Comparison of ENCODE assay signal across 32 mouse cellular contexts in genomic region chr5:128744351-128744750, GRCm38 (mm10). TPM values are rescaled to one million over a fixed set of nuclear protein-coding genes. Genes with fewer than 3 reads are reported as not detected.
A peak's percentile ranks its signal among the peaks of the same experiment; 100 is the strongest.
DNase-seq lines count a peak whose midpoint lies in the region; ATAC-seq and TF ChIP-seq lines count a peak whose summit lies in the region.
"Had no signal": no experiment of that assay in that cellular context is flagged by ENCODE, and none has a peak within 500 bp of the region (broad histone marks: within the 10 kb centered on the region; RNA-seq: fewer than 3 reads in every experiment).

No protein-coding gene starts in this region.

- intact Hi-C loops in left cerebral cortex, postnatal 4 days (cut with DNase I): no loop called here
- intact Hi-C loops in left cerebral cortex, postnatal 25 days (cut with DNase I): no loop called here

- WGBS in midbrain, postnatal 0 days: 85% methylated on average over 6 of the region's 6 CpGs
- WGBS in midbrain, embryonic 10.5 days: 89% methylated on average over 6 of the region's 6 CpGs

- no peak for TF ChIP-seq CTCF in midbrain, postnatal 0 days (IDR thresholded peaks at IDR 0.05)
- TF ChIP-seq CTCF in testis, adult 2 months (IDR thresholded peaks at IDR 0.05; ENCODE audit: control insufficient read depth, insufficient read depth, insufficient replicate concordance, low read depth, low read length): 0 out of 2 replicates have a peak, but pooled peaks have one; percentile 13

- no peaks in the 10 kb centered on the region for H3K36me3 ChIP-seq in midbrain, postnatal 0 days (ENCODE audit: insufficient read depth, low read length)
- no peaks in the 10 kb centered on the region for H3K36me3 ChIP-seq in midbrain, embryonic 10.5 days
- H3K36me3 ChIP-seq in testis, adult 2 months (ENCODE audit: control insufficient read depth, insufficient read depth, low read length): no peaks in the 10 kb centered on the region
- H3K36me3 ChIP-seq: embryonic facial prominence, embryonic 12.5 days; embryonic facial prominence, embryonic 15.5 days; G1E; heart, embryonic 13.5 days; hindbrain, embryonic 15.5 days had no signal

- no peak overlapping the region for H3K4me3 ChIP-seq in midbrain, postnatal 0 days (ENCODE audit: low read depth, low read length)
- H3K4me3 ChIP-seq in midbrain, embryonic 10.5 days: no peak overlapping the region
- no peak overlapping the region for H3K4me3 ChIP-seq in testis, adult 2 months (ENCODE audit: control insufficient read depth, low read depth, low read length)
- H3K4me3 ChIP-seq: embryonic facial prominence, embryonic 12.5 days; embryonic facial prominence, embryonic 15.5 days; gastrocnemius, adult 2 months; heart, embryonic 13.5 days; hindbrain, embryonic 15.5 days had no signal

- H3K4me1 ChIP-seq in midbrain, postnatal 0 days (ENCODE audit: insufficient read depth, low read length): no peaks in the 10 kb centered on the region
- H3K4me1 ChIP-seq in midbrain, embryonic 10.5 days: peaks cover 17% of the 10 kb centered on the region
- H3K4me1 ChIP-seq in testis, adult 2 months (ENCODE audit: control insufficient read depth, insufficient read depth, low read length): no peaks in the 10 kb centered on the region
- H3K4me1 ChIP-seq: embryonic facial prominence, embryonic 15.5 days; heart, embryonic 13.5 days had no signal

- H3K27me3 ChIP-seq in midbrain, postnatal 0 days (ENCODE audit: insufficient read depth, low read length): no peaks in the 10 kb centered on the region
- H3K27me3 ChIP-seq in midbrain, embryonic 10.5 days (ENCODE audit: low read depth, poor library complexity, severe bottlenecking): peaks cover 11% of the 10 kb centered on the region; the same call in 1 of the 2 replicates
- H3K27me3 ChIP-seq in testis, adult 2 months (ENCODE audit: control insufficient read depth, insufficient read depth, low read length): no peaks in the 10 kb centered on the region
- H3K27me3 ChIP-seq: CH12.LX; hindbrain, embryonic 15.5 days; Patski had no signal

- no peak overlapping the region for H3K9ac ChIP-seq in midbrain, postnatal 0 days (replicated peaks; ENCODE audit: low read length, poor library complexity, severe bottlenecking)
- H3K9ac ChIP-seq: embryonic facial prominence, embryonic 12.5 days; embryonic facial prominence, embryonic 15.5 days; forebrain, postnatal 0 days; heart, embryonic 13.5 days; hindbrain, embryonic 15.5 days had no signal

- no peak; the same call in 1 of the 2 replicates for TF ChIP-seq POLR2A in testis, adult 2 months (IDR thresholded peaks at IDR 0.05; ENCODE audit: control insufficient read depth, low read depth, low read length)

- no peak overlapping the region for H3K27ac ChIP-seq in midbrain, postnatal 0 days (ENCODE audit: low read depth, low read length)
- no peak overlapping the region for H3K27ac ChIP-seq in midbrain, embryonic 10.5 days (replicated peaks)
- no peak overlapping the region for H3K27ac ChIP-seq in testis, adult 2 months (ENCODE audit: control insufficient read depth, insufficient read depth, low read depth, low read length)
- H3K27ac ChIP-seq: embryonic facial prominence, embryonic 12.5 days; embryonic facial prominence, embryonic 15.5 days; gastrocnemius, adult 2 months; heart, embryonic 13.5 days; hindbrain, embryonic 15.5 days had no signal

- H3K4me2 ChIP-seq in midbrain, postnatal 0 days (ENCODE audit: low read depth, low read length, poor library complexity, severe bottlenecking): no peak overlapping the region
- H3K4me2 ChIP-seq: embryonic facial prominence, embryonic 12.5 days; embryonic facial prominence, embryonic 15.5 days; heart, embryonic 13.5 days; hindbrain, embryonic 15.5 days had no signal

- ATAC-seq in midbrain, postnatal 0 days (ENCODE audit: low FRiP score): no peak
- ATAC-seq: forebrain, embryonic 14.5 days; forebrain, postnatal 0 days; Patski had no signal

- peak; percentile 13 to 39 for DNase-seq in cerebellum, postnatal 14 days
- no peak for DNase-seq in cerebellum, adult 11-12 months
- DNase-seq in left cerebral cortex, postnatal 4 days: peak; percentile 41
- no peak for DNase-seq in left cerebral cortex, postnatal 25 days (ENCODE audit: low spot score in 2 of 2)
- DNase-seq in midbrain, postnatal 0 days (ENCODE audit: low spot score): peak; percentile 37
- DNase-seq in midbrain, embryonic 10.5 days (ENCODE audit: low spot score): no peak
- no peak for DNase-seq in testis, postnatal 10 days (ENCODE audit: low spot score)
- DNase-seq: adrenal gland, postnatal 10 days; adrenal gland, postnatal 36 days; B cell, adult 2 months; cerebellum, adult 2 months; cerebellum, postnatal 25 days; forebrain, postnatal 0 days; gastrocnemius, adult 2 months; gastrocnemius, postnatal 14 days; heart, adult 18-20 months; heart, postnatal 14 days; heart, postnatal 4 days had no signal

- no peaks in the 10 kb centered on the region for H3K9me3 ChIP-seq in midbrain, postnatal 0 days (ENCODE audit: low read length)
- H3K9me3 ChIP-seq in midbrain, embryonic 10.5 days (replicated peaks): no peaks in the 10 kb centered on the region
- H3K9me3 ChIP-seq: embryonic facial prominence, embryonic 12.5 days; embryonic facial prominence, embryonic 15.5 days; heart, embryonic 13.5 days; hindbrain, embryonic 15.5 days had no signal

RNA-seq across cellular contexts. Expression of gene Piwil1, which starts 42.0 kb away (rescaled TPM):
- under 1 TPM; 0.22 to 0.38 TPM for total RNA-seq in left cerebral cortex, postnatal 4 days (2021)
- under 1 TPM; 0.07 to 0.23 TPM for total RNA-seq in left cerebral cortex, postnatal 25 days (2021)
- 0.22 and 0.76 TPM in 2 replicates for total RNA-seq in midbrain, postnatal 0 days (2014; rRNA removed)
- polyA plus RNA-seq in midbrain, postnatal 0 days (2015; fragmentation: Nextera tagmentation; extraction: Ambion mirVana): 0.45 and 0.47 TPM in 2 replicates
- polyA plus RNA-seq in midbrain, embryonic 10.5 days (2016; fragmentation: Nextera tagmentation; extraction: Ambion mirVana): 0.19 TPM in 1 of 2 replicates, not detected in the other
- 247 and 266 TPM in 2 replicates for polyA plus RNA-seq in testis, adult 2 months (2012; rRNA removed)
- total RNA-seq: adrenal gland, adult 18-20 months; adrenal gland, postnatal 10 days; adrenal gland, postnatal 36 days; CH12.LX; common myeloid progenitor, adult 5-6 weeks; gastrocnemius, adult 2 months; heart, adult 18-20 months; heart, postnatal 14 days; heart, postnatal 4 days had no signal
- polyA plus RNA-seq: embryonic facial prominence, embryonic 15.5 days; forebrain, embryonic 11.5 days; forebrain, embryonic 14.5 days; G1E; heart, embryonic 13.5 days; heart, embryonic 16.5 days; hindbrain, embryonic 11.5 days; Patski had no signal

Comparison
In these comparisons a context has a peak if more than half of its experiments do, and no peak if none do; other contexts are left out.
1. DNase-seq: peak in cerebellum, postnatal 14 days (2 of 2), left cerebral cortex, postnatal 4 days (single experiment) and midbrain, postnatal 0 days (single experiment); none in cerebellum, adult 11-12 months (single experiment), left cerebral cortex, postnatal 25 days (0 of 2), midbrain, embryonic 10.5 days (single experiment) and testis, postnatal 10 days (single experiment).